Mouse (Mus musculus) fibroblast of lung, adult 2 months (primary cell): Measurements from ENCODE around the gene Hacd3.
A peak's percentile ranks its signal among the peaks of the same experiment; 100 is the strongest.
"Not testable (repeated sequence)": the region's sequence is repeated elsewhere in the genome, so short reads cannot be mapped to it uniquely, and the experiment has no call there.

Experiments
- DNase-seq: peaks from one replicate; pipeline ENCODE4 v3.0.0-alpha.2; 2011; ENCODE audit warnings: low read depth

Gene Hacd3

DNA sequence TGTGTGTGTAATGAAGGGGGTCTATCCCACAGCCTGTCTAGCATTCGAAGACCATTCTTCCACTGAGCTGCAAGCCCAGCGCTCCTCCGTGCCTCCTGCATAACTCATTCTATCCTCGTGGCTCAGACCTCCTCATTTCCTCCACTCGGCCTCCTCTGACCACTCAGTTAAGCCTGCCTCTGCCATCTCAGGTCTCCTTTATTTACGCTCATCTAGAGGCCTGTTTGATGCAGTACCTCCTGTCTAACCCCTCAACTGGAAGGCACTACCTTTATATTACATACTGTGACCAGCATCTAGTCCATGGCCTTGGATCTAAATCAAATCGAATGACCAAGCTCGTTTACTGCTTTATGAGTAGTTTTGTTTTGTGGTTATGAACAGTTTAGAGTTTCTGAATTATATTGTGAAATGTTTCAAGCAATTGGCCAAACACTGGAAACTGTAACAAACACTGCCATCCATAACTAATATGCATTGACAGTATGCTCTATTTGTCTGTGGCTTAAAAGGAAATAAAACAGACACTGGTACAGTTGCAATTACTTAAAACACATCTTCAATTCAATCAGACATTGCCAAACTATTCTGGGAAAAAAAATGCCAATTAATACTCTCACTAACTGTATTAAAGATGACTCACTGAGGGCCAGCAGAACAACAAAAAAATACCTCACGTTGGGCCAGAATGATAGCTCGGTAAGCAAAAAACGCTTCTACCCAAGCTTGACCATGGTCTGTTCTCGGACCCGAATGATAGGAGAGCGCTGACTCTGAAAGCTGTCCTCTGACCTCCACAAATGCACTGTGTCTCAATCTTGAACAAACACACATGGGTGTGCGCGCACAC is 4.3 kb downstream of the Hacd3 start:
- DNase-seq, result no peak

DNA sequence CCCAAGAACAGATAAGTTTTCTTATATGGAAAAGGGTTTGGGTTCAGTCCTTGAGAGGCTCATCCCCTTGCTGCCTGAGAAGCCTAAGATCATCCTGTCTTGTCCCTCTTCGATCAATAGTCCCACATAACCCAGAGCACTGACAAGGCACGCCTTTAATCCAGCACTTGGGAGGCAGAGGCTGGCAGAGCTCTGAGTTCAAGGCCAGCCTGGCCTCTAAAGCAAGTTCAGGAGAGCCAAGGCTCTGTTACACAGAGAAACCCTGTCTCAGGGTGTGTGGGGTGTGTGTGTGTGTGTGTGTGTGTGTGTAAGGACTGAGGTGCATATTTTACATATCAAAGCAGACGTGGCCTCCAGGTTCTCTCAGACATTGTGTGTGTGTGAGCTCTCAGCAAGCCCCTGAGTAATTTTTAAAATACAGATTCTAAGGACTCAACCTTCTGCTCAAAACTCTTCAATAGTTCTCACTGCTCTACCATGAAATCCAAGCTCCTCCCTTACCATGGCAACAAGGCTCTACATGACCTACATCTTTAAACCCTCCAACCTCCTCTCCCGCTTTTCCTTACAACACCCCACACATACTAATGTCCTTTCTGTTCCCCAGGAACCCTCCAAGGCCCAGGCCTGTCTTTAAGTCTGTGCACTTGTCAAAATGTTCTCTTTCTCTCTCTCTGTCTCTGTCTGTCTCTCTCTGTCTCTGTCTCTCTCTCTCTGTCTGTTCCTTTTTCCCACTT is 5.1 kb downstream of the Hacd3 start:
- no peak for DNase-seq

DNA sequence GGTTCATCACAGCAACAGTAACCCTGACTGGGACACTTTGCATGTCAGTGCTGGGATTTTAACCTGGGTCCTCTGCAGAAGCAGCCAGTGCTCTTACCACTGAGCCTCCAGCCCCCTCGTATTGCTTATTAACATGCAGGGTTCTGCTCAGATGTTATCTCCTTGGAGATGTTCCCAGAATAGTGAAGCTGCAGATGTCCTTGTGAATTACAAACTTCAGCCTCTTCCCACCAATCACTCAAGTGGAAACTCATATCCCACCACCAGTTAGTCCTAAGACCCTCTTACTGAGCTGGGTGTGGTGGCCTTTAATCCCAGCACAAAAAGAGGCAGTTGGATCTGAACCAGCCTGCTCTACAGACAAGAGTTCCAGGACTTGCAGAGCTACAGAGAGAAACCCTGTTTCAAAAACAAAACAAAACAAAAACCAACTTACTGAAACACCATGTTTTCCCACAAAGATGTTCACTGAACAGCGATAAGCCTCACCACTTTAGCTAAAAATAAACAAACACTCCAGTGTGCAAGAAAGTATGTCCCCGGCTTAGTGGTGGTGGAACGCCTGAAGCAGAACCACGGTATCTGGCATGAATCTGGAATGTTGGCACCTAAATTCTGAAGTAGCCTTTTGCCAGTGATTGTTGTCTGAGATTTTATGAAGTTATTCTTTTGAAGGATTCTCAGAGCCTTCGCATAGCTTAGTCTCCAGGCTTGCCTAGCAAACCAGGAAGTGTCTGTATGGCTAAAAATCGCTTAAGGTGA is 5.9 kb downstream of the Hacd3 start:
- DNase-seq, result peak; percentile 83

DNA sequence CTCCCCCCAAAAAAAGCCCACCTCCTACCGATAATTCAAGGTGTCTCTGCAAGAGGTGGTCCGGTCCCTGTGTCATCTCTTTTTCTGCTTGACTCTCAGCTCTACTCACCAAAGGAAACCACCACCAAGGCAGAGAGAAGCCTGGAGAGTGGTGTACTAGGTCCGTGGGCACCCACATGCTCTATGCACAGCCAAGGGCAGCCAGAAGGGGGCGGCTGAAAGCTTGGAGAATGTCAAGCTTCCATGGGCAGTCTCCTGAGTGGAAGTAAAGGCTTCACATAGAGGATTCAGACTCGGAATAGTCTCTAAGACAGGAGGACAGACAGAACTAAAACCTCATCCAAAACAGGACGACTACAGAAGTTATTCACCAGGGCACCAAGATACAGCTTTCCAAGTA is 10.2 kb downstream of the Hacd3 start:
- DNase-seq, result no peak

DNA sequence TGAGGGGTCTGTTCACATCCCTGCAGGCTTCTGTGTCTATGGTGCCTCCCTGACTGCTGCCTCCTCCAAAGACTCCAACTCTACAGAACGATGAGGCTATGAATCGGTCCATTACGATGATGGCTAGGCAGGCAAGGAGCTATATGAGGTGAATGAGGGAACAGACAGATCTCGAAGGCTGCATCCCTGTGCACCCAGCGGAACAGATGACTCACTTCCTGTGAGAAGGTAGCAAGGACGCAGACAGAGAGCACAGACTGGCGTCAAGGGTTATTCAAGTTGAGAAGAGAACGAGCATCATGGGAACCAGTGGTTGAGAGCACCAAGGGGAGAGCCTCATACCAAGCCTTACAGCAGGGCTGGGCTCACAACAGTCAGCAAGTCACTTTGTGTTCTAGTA is 10.9 kb downstream of the Hacd3 start:
- DNase-seq, result no peak

DNA sequence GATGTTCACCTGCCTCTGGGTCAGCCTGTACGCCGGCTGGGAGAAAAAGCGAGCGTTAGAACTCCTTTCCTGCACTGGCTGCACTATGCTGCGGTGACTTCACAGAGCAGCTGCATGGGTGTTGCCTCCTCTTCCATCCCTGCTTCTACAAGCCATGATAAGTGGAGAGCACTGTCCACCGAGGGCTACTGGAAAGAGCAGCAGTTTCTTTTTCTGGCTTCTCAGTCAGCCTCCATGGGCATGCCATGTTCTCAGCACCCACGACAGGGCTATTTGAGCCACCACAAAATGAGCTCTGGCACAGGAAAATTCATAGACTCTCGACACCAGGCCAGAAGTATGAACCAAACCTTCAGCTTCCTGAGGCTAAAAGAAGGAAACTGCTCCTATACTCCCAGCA is 15.8 kb downstream of the Hacd3 start:
- DNase-seq, result no peak

DNA sequence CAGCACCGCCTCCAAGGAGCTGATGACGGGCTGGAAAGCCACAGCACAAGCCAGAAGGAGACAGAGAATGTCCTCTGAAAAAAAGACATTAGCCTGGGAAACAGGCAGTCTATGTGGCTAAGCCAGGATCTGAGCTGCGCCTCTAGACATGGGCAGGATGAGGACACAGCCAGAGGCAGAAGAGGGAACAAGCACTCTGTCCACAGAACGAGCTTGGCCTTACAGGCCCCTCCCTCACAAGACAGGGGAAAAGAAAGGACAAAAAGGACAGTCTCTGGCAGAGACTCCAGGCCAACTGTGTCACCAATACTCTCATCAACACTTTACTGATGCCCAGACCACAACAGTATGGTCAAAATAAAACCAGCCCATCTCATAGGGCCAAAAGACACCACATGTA is 20.0 kb downstream of the Hacd3 start:
- DNase-seq, result no peak

DNA sequence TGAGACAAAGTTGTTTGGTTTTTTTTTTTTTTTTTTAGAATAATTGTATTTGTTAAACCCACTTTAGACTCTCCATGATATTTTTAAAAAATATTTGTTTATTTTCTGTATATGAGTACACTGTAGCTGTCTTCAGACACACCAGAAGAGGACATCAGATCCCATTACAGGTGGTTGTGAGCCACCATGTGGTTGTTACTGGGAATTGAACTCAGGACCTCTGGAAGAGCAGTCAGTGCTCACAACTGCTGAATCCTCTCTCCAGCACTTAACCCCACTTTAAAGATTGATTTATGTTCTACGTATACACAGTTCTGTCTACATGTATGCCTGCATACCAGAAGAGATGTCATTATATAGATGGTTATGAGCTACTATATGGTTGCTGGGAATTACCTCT is 26.0 kb downstream of the Hacd3 start:
- DNase-seq, result not testable (repeated sequence)

DNA sequence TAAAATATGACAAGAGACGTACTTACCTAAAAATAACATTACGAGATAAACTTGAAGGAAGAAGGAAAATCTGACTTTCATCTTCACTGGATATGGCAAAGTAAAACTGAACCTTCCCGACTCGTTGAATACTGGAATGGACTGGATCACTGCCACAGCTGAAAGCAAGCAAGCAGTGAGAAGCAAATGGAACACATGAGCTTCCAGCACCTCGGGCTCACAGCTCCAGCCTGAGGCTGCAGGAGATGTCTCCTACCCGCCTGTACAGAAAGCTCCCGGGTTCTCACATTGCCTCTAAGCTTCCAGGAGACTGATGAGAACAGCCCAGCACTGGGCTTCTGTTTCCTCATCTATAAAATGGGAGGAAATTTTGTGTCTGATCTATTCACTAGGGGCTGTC is 31.2 kb downstream of the Hacd3 start:
- DNase-seq, result no peak

DNA sequence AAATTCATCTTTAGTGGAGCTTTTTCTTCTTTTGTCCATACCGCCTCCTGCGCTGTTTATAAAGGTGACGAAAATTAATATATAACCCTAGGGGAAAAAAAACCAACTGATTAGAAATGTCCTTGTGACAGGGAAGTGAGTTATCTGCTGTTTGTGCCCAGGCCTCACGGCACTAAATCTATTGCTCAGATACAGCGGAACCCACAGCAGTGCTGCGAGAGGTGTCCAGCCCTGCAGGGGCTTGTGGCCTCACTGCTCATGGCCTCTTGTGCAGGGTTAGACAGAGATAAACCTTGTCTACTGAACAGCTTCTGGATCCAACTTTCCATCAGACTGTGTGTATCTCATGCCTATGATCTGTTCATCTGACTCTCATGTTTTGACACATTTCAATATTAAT is 33.0 kb downstream of the Hacd3 start:
- DNase-seq, result no peak

DNA sequence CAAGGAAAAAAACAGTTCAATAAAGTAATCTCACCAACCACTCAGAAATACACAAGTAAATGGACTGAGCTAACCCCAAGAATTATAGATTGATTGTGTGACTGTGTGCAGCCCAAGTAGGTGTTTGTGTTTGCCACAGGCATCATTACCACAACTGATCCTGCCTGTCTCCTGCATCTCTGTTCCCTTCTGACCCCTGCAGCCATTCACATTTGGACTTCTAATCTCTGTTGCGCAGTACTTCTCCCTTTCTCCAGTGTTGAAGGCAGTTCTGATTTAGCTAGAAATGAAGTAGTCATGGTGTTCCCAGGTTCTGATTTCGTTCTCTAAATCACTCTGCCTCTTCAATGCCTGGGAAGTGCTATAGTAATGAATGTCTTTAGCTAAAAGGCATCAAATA is 33.8 kb downstream of the Hacd3 start:
- no peak for DNase-seq

DNA sequence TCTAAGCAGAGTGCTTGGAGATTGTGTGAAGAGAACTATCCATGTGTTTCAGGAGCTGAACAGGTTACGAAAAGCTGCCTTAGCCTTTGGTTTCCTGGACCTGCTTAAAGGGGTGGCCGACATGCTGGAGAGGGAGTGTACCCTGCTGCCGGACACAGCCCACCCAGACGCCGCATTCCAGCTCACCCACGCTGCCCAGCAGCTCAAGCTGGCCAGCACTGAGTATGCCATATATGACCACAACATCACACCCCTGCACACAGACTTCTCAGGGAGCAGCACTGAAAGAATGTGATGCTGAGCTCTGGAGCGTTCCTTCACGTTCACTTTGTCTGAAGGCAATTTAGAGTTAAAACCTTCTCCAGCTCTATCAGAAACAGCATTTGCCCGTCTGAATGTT is 35.7 kb downstream of the Hacd3 start:
- no peak for DNase-seq

DNA sequence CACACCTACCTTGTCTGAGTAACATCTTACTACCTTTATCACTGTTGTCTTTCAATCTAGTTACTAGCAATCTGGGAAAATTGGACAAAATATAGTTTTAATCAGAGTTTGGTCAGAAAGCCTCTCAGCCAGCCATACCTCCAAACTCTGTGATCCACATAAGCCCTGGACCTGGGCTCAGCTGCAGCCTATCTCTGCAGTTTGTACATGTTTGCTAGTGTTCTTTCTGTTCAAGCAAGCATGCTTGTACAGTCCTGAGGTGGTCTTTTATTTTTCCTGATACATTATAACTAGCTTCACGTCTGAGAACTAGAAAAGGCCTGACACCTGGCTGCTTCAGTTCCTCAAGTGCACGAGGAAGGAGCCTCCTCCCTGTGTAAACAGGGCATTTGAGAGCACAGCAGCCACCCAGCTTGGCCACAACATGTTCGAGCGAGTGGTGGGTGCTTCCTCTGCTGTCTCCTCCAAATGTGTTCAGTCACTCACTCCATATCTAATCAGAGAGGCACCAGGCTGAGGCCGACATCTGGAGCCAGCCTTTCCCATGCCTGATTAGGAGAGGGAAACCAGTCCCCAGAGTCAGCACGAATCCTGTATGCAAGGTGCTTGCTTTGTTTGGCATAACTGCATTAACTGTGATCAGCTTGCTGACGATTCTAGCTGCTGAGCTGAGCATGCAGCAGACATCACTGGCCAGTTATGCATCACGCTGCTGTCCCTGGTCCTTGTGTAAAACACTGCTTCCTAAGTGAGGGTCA is 36.3 kb downstream of the Hacd3 start:
- no peak for DNase-seq

DNA sequence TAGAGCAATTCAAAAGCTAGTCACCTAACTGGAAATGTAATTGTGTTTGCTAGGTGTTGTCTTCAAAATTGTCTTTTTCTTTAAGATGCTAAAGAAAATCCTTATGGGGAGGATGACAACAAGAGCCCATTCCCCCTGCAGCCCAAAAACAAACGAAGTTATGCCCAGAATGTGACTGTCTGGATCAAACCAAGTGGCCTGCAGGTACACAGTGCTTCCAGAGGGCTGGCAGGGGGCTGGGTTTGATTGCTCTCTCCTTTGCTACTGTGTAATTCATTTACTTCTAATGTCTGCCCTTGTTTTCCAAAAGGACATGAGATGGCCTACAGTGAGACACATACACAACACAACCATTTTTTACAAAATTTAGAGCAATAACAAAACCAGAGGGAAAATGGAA is 39.6 kb downstream of the Hacd3 start:
- DNase-seq, result no peak

DNA sequence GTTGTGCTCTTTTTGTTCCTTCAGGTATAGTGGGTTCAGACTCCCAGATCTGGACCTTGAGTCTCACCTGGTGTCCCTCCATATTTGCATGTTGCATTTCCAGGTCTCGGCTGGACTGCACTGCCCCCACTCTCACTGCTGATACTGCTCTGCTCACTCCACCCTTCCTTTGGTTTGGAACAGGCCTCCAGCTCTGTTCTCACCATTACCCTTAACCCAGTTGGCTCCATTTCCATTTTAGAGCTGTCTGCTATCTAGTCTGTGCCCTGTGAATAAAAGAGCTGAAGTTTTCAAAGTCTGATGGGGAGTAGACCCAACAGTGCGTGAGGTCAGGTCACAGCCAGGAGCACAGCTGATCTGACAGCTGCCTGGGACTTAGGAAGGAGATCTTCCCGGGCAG is 40.9 kb downstream of the Hacd3 start:
- no peak for DNase-seq

DNA sequence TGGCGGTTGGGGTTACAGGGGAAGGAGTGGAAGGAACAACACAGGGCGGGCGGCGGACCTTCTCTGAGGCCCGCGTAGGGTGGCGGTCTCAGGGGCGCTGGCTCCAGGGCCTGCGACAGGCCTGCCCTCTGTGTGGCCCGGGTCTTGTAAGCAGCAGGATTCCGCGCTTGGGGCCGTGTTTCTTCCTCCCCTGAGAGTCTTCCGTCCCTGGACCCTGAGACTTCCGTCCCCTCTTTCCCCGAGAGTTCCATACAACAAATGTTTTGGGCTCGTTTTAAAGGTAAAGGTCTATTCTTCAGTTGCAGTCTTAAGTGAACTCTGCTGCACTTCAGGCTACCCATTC is 60.5 kb downstream of the Hacd3 start:
- DNase-seq, result peak; percentile 37

DNA sequence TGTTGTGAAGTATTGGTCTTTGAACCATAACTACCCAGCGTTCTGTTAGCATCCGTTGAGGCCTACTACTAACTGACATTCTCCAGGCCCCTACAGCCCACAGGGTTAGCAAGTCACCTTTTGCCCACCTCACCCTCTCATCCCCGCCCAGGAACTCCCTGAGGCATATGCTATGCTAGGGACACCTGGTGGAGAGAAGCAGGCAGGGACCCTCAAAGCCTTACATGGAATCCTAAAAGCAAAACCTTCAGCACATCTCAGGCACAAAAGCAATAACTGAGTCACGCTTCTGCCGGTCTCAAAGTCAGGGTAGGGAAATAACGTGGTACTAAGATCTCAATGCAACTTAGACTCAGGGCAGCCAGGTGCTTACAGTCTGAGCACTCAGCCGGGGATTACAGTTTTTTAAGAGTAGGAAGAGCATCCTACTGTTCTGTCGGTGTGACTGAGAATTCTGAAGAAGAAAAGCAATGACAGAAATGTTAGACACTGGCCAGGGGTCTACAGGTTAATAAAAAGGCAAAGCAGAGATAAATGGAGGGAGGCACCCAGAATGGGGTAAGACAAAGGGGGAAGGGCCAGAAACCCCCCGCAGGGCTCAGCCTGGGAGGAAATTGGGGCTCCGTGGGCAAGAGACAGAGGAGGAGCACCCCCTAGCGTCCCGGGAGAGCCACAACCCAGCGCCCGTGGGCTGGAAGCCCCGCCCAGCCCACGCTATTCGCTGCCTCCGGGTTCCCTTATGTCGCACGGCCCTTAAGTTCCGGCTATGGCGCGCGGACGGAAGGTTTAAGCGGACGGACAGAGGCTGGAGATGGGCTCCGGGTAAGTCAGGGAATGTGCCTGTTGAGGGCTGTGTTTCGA is 61.1 kb downstream of the Hacd3 start, which contains the start of gene Ints14:
Ints14 (plus strand) TSS at position 789 of the 861 bp plus-strand sequence.
- peak; percentile 84 for DNase-seq

DNA sequence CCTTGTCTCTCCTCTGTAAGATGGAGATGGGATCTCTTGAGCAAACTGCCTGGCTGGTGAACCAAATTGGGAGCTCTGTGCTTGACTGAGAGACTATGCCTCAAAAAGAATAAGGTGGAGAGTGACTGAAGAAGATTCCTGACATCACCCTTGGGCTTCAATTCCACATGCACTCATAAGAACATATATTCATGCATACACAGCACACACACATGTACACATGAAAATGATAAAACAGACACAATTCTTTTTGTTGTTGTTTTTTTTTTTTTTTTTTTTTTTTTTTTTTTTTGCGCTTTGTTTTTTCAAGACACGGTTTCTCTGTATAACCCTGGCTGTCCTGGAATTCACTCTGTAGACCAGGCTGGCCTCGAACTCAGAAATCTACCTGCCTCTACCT is 64.2 kb downstream of the Hacd3 start:
- no peak for DNase-seq

DNA sequence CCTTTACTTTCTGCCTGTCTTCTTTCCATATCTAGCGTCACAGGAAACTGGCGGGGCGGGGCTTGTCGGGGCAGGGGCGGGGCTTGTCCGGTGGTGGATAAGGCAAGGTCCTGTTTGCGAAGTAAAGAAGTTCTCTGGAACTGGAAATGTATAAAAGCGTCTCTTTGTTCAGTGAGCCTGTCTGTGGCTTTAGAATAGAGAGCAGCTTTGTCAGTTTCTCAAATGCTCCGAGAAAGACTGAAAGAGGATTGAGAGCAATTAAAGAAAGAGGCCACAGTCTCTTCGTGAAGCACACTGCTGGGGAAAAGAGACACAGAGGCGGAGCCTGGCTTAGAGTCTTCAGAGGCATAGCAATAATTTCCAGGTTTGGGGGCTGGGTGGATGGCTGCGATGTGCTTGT is 65.2 kb downstream of the Hacd3 start:
- no peak for DNase-seq

DNA sequence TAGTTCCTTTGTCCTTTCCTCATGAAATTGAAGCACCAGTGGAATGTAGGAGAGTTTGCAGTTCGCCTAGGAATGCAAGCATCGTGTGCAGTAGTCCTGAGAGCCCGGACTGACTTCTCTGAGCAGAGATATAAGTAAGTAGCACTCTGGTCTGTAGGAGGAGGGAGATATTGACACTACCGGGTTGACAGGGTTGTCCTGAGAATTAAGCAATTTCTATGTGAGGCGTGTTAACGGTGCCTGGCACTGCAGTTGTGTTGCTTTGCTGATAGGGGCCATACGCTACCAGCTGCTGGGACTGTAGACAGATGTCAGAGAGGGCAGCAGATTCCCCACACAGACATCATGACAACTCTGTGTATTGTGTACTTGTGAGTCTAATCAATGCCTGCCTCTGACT is 68.3 kb downstream of the Hacd3 start:
- DNase-seq, result no peak

DNA sequence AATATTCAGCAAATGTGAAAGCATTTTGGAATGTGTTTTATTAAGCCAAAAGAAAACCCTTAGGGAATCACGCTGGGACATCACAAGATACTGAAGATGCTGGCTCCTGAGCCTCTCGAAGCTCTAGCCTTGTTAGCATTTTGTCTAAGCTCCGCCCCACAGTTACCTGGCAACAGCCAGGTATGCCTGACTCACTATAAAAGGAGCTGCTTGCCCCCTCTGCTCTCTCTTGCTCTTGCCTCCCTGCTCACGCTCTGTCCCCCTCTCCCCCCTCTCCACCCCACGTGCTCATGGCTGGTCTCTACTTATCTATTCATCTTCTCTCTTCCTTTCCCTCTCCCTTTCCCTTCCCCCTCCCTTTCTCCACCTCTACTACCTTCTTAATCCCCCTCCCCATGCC is 69.4 kb downstream of the Hacd3 start:
- DNase-seq, result no peak
